Mouse (Mus musculus) embryo, embryonic 10 days (tissue): ENCODE results near the gene Slc6a1.
"Not testable (repeated sequence)": the region's sequence is repeated elsewhere in the genome, so short reads cannot be mapped to it uniquely, and the experiment has no call there.

Experiments used
- DNase-seq: peaks from one replicate; pipeline ENCODE4 v3.0.0-alpha.2; 2015; ENCODE audit warnings: low spot score

The Slc6a1 gene

GRCm38 (mm10) chr6:114290184-114290583 lies 7.7 kb downstream of the Slc6a1 start:
- DNase-seq = peak; percentile 75

- no peak for DNase-seq
Measured at GRCm38 (mm10) chr6:114290929-114291328, 8.5 kb downstream of the Slc6a1 start.

GRCm38 (mm10) chr6:114291396-114291795 lies 9.0 kb downstream of the Slc6a1 start:
- no peak for DNase-seq

DNA sequence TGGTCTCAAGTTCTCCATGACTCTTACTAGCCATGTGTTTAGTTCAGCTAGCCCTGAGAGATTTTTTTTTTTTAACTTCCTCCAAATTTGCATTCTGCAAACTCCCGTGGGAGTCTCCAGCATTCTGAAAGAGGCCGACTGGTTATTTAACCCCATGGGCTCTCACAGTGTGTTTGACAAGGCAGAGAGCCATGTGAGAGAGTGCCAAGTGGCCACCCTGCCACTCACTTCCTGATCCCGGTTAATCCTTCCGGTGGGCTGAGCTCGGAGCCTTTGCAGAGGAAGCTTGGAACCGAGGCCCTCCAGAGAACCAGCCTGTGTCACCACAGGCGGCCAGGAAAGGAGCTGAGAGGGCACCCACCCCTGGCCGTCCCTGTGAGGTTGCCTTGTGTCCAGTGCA lies 11.1 kb downstream of the Slc6a1 start:
- DNase-seq = no peak

GRCm38 (mm10) chr6:114295086-114295485 lies 12.7 kb downstream of the Slc6a1 start:
- DNase-seq = no peak

DNA sequence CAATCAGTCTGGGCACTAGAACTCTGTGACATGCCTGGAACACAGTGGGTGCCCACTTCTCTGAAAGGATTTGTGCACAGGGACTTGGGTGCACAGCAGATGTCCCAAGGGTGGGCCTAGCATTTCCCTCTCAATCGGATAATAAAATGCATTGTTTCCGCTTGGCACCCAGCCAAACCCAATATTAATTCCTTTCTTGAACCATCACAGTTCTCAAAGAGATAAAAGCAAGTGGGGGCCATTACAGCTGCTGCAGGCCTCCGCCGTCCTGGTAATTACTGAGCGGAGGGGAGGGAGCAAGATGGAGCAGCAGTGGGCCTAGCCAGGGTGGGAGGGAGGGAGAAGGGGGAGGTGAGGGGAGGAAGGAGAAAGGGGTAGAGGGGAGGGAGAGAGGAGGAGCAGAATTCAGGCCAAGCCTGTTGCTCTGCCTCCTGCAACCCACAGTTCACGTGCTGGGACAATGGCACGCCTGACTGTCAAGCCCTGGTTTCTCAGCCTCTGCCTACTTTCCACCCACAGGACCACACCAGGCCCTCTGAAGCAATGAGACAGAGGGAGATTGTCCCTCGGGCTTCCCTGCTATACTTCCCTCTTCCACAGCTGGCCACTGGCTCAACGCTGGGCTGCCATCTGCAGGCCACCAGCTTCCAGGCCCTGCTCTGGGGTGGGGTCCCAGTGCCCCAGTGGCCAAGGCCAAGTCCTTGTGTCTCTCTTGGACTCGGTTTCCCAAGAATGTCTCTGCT lies 15.0 kb downstream of the Slc6a1 start:
- DNase-seq = no peak

DNA sequence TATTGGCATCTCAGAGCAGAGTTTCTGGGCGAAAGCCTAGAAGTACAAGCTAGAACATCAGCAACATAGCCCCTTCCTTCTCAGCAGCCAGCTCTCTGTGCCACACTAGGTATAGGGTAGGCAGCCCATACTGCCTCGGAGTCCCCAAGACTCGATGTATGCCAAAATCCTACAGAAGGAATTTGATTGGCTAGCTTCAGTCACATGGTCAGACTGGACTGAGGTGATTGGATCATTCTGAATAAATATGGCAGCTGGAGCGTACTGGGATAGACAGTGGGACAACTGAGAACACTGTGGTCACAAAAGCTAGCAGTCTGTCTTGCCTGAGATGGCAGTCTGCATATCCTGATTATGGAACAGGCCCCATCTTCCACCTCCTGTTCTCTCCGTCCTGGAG lies 17.3 kb downstream of the Slc6a1 start:
- no peak for DNase-seq

DNA sequence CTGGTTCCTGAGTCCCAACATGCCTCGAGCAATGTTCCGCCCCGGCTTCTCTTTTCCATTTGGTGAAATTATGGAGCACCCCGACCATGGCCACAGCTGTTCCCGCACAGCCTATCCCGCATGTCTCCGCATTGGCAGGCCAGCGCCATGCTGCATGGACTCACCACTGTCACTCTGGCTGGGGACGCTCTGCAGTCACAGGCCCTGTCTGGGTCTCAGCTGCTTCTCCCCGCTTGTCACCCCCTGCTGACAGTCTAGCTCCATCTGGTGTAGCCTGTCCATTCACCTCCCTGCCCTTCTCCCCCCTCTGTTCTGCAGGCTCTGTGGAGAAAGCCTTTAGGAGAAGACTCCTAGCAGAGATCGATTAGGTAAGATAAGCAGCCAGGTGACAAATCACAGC lies 18.3 kb downstream of the Slc6a1 start:
- DNase-seq = no peak

DNA sequence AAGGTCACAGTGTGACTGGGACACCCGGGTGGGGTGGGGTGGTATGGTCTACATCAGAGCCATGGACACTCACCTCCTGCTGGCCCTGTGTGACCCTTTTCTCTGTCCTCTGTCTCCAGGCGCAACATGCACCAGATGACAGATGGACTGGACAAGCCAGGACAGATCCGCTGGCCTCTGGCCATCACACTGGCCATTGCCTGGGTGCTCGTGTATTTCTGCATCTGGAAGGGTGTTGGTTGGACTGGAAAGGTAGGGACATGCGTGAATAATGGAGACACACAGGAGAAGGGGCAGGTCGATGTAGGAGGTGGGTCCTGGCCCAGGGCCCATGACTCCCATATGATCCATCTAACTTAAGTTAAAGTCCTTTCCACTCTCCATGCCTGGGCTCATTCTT lies 22.2 kb downstream of the Slc6a1 start:
- no peak for DNase-seq

GRCm38 (mm10) chr6:114320511-114320910 lies 38.1 kb downstream of the Slc6a1 start:
- no peak for DNase-seq

GRCm38 (mm10) chr6:114321146-114321545 lies 38.7 kb downstream of the Slc6a1 start:
- no peak for DNase-seq

GRCm38 (mm10) chr6:114322914-114323313 lies 40.5 kb downstream of the Slc6a1 start:
- no peak for DNase-seq

DNA sequence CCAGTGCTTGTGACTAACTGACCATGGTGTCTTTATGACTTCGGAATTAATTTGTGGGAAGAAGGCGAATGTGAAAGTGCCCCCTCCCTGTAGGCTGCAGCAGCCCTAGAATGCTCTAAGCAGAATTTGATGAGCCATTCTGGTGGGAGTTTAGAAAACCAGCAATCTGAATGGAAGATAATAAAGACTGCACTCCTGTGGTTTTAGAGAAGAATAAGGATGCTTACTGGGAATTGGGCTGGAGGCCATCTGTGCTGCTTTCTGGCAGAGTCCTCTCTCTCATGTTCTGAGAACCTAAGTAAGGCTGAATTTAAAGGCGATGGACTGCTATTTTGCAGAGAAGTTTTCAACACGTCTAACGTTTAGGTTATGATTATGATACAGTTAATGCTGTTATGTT lies 42.4 kb downstream of the Slc6a1 start:
- DNase-seq = no peak

DNA sequence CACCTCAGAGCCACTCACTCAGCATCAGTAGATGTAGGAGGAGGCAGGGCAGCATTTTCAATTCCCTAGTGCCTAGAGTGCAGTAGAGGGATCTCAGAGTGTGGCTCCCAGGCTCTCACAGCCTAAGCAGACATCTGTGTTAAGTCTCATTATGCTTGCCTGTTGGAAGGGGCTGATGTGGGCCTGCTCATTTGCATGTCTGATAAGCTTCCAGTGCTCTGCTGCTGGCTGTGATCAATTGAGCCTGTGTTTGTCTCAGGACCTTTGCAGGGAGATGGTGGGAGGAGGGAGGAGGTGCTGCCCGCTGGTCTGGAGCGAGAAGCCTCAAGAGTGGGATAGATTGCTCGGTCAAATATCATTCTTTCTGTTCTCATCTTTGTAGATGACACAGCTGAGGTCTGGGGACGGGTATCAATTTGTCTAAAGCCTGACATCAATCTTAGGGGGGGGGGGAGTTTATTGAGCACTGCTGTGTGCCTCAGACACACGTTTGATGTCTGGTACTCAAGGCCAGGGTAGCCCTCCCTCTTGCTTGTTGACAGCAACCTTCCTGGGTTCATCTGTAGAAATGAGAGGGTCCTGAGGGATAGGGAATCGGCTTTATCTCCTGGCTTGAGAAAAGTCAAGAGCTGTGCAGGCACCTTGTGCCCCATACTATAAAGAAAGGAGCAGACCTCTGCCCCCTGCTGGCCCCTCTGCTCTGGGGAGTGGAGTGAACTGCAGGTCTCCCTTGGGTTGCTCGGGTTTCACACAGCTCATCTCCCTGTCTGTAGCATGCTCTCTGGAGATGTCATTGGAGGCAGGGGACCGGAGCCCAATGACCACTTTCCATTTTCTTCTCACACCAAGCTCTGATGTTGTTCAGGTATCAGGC lies 47.4 kb downstream of the Slc6a1 start:
- no peak for DNase-seq

DNA sequence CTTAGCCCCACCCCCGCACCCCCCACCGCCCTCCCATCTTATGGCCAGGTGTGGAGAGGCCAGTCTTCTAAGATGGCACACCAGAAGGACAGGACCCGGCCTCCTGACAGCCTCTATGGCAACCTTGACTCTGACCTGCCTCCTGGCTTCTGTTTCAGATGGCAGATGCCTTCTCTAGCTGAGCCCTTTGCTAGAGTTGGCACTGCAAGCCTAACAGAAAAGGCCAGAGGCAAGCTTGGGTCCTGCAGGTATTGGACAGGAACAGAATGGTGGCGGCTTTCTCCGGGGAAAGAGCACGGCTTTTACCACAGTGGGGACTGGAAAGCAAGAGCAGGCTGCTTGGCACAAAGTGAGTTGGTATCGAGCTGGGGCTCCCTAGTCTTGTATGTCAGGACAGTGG lies 49.5 kb downstream of the Slc6a1 start:
- DNase-seq = no peak

GRCm38 (mm10) chr6:114336128-114336943 lies 53.9 kb downstream of the Slc6a1 start:
- no peak for DNase-seq

DNA sequence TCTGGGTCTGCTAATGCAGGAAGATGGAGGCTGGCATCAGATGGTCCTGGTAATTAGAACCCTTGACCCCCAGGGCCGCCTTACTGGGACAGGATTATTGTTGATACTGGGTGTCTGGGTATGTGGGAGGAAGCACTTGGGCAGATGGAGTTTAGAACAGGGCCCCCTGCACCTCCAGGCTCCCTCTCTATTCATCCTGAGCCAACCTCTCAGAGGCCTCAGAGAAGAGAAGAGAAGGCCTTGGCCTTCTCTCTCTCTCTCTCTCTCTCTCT lies 54.4 kb downstream of the Slc6a1 start:
- DNase-seq = no peak

DNA sequence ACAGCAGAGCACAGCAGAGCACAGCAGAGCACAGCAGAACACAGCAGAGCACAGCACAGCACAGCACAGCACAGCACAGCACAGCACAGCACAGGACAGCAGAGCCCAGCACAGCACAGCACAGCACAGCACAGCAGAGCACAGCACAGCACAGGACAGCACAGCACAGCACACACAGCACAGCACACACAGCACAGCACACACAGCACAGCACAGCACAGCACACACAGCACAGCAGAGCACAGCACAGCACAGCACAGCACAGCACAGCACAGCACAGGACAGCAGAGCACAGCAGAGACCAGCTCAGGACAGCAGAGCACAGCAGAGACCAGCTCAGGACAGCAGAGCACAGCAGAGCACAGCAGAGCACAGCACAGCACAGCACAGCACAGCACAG lies 58.9 kb downstream of the Slc6a1 start:
- DNase-seq = not testable (repeated sequence)

- peak; percentile 74 for DNase-seq
Measured at GRCm38 (mm10) chr6:114343740-114344139, 61.3 kb downstream of the Slc6a1 start.

DNA sequence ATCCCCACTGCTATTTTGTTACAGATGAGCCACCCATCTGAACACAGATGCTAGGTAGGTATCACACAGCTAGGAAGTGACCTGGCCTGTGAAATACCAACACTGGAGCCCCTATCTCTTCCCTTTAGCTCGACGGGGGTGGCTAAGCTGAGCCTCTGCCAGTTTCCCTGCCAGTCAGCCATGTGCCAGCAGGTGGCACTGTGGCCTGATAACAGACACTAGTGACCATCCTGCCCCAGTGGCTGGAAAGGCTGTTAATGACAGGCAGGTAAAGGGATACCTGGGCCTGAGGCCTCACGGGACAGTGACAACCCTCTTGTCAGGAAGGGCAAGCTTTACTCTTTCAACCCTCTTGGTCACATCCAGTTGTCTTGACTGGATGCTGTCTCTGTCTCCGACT lies 62.7 kb downstream of the Slc6a1 start:
- peak; percentile 75 for DNase-seq

GRCm38 (mm10) chr6:114347831-114348754 lies 65.7 kb downstream of the Slc6a1 start:
- DNase-seq = peak; percentile 75

GRCm38 (mm10) chr6:114354635-114355034 lies 72.2 kb downstream of the Slc6a1 start:
- DNase-seq = no peak
